Mouse (Mus musculus) thymus, postnatal 0 days (tissue): ENCODE results near the gene Gm3259. TPM values are rescaled to one million over a fixed set of nuclear protein-coding genes. Genes with fewer than 3 reads are reported as not detected.
"Not testable (repeated sequence)": the region's sequence is repeated elsewhere in the genome, so short reads cannot be mapped to it uniquely, and the experiment has no call there.

Experiments used
- DNase-seq: peaks from one replicate; pipeline ENCODE4 v3.0.0-alpha.2; 2015; ENCODE audit warnings: low spot score
- polyA plus RNA-seq: library from polyadenylated mRNA; unstranded; fragments of >200 nt; fragmentation: Nextera tagmentation; extraction: Ambion mirVana; gene quantifications from 2 replicates; pipeline ENCODE4 v1.2.1, GENCODE M21; 2015

Gm3259 gene
- not detected in 2 replicates for polyA plus RNA-seq

DNA sequence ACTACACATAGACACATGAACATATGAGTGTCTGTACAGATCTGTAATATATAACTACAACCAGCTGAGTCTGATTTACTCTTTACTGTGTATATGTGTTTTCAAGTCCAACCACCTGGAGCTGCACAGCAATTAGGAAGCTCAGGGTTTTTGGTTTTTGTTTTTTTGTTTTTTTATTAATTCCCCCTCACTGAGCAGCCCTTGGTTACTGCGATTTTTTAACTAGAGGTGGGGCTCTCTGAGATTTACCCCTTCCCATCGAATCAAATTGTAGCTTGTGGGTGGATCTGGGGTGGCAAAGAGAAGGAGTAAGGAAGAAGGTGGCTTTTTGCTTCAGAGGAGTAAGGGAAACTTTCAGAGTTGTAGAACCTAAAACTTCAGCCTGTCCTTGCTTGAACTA, at the start of gene Gm3259:
Gm3259 (plus strand) TSS at position 301 of the 400 bp plus-strand sequence.
- DNase-seq: not testable (repeated sequence)

DNA sequence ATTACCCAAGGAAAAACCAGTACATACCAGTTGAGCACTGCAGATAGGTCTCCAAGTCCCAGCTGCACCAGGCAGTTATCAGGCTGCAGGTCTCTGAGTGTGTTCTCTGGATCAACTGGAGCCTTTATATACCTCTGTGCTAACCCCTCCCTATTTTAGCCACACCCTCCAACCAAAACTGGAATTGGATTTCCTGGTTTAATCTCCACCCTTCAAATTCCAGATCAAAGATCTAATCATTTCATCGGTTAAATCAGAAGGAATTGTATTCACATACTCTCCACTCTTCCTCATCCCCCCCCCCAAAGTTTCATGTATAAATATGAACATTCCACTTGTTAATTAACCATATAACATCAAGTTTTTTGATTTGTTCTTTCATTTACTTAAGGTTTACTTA, 33.0 kb upstream of the Gm3259 start, which contains the start of gene Gm10424:
Gm10424 (minus strand) TSS at position 101 of the 400 bp plus-strand sequence.
- DNase-seq: not testable (repeated sequence)

Other genes starting within 250 kb of the Gm3259 start
- gene Gm7942, start 199.0 kb upstream of the Gm3259 start, polyA plus RNA-seq: not detected in 2 replicates
- gene Gm16513, start 123.3 kb upstream of the Gm3259 start, polyA plus RNA-seq: not detected in 2 replicates
- not detected in 2 replicates for gene Gm10424, start 33.1 kb upstream of the Gm3259 start, polyA plus RNA-seq
- gene D5Ertd577e, start 150.9 kb downstream of the Gm3259 start, polyA plus RNA-seq: not detected in 2 replicates
- not detected in 2 replicates for gene Gm3286, start 204.8 kb downstream of the Gm3259 start, polyA plus RNA-seq